Mouse (Mus musculus): ENCODE data around the gene Gm45234. TPM values are rescaled to one million over a fixed set of nuclear protein-coding genes. Genes with fewer than 3 reads are reported as not detected.
"Not testable (repeated sequence)": the region's sequence is repeated elsewhere in the genome, so short reads cannot be mapped to it uniquely, and the experiment has no call there.

Gm45234 gene
- polyA plus RNA-seq (2015; fragmentation: Nextera tagmentation; extraction: Ambion mirVana), result not detected in 2 replicates

- H3K27me3 ChIP-seq, result no peaks in the 10 kb centered on the region; the same call in 1 of the 2 replicates
- H3K4me1 ChIP-seq, result peaks cover 56% of the 10 kb centered on the region
- under 1% methylated on average over 64 of the region's 100 CpGs for WGBS
- peaks cover 15% of the 10 kb centered on the region; the same call in 1 of the 2 replicates for H3K36me3 ChIP-seq
- ATAC-seq (replicated peaks; ENCODE audit: low FRiP score), result peak; percentile 73
- H3K9ac ChIP-seq, result peak within 1 kb of the TSS; percentile 96
- H3K4me3 ChIP-seq (replicated peaks), result peak within 1 kb of the TSS; percentile 85
- peak within 1 kb of the TSS; percentile 75 for H3K4me2 ChIP-seq
- no peaks in the 10 kb centered on the region for H3K9me3 ChIP-seq (replicated peaks)
- peak within 1 kb of the TSS; percentile 97 for H3K27ac ChIP-seq
Observed at GRCm38 (mm10) chr6:124755831-124756595, at the start of gene Gm45234, which contains the start of gene Atn1. Gm45234 (minus strand) TSS chr6:124756021. Atn1 (minus strand) TSS chr6:124756524.

- peaks cover 36% of the 10 kb centered on the region for H3K4me1 ChIP-seq
- H3K9me3 ChIP-seq (replicated peaks), result no peaks in the 10 kb centered on the region
- H3K4me2 ChIP-seq, result no peak overlapping the region
- no peaks in the 10 kb centered on the region for H3K36me3 ChIP-seq
- H3K4me3 ChIP-seq (replicated peaks), result no peak overlapping the region
- no peak overlapping the region for H3K9ac ChIP-seq
- no peaks in the 10 kb centered on the region for H3K27me3 ChIP-seq
- no peak for ATAC-seq (replicated peaks; ENCODE audit: low FRiP score)
- no peak overlapping the region; the same call in 1 of the 2 replicates for H3K27ac ChIP-seq
- WGBS, result 89% methylated on average over 3 of the region's 3 CpGs
Observed at GRCm38 (mm10) chr6:124804341-124804740, 48.5 kb upstream of the Gm45234 start.

GRCm38 (mm10) chr6:124803691-124804090, 47.9 kb upstream of the Gm45234 start:
- H3K9ac ChIP-seq; H3K27me3 ChIP-seq; H3K9me3 ChIP-seq (replicated peaks); ATAC-seq (replicated peaks; ENCODE audit: low FRiP score); H3K4me2 ChIP-seq; H3K4me3 ChIP-seq (replicated peaks); H3K36me3 ChIP-seq; H3K27ac ChIP-seq: not testable (repeated sequence)
- WGBS, result 92% methylated on average over 4 of the region's 4 CpGs
- H3K4me1 ChIP-seq, result peaks cover 32% of the 10 kb centered on the region

GRCm38 (mm10) chr6:124803061-124803460, 47.2 kb upstream of the Gm45234 start:
- Histone ChIP-seq H3K4me1 (peaks cover 29% of the 10 kb centered on the region), H3K36me3 (no peaks in the 10 kb centered on the region), H3K4me3 (replicated peaks) (no peak overlapping the region), H3K27ac (no peak overlapping the region), H3K27me3 (no peaks in the 10 kb centered on the region), H3K9me3 (replicated peaks) (no peaks in the 10 kb centered on the region), H3K9ac (no peak overlapping the region), H3K4me2 (no peak overlapping the region)
- no peak for ATAC-seq (replicated peaks; ENCODE audit: low FRiP score)
- WGBS, result 83% methylated on average over 3 of the region's 3 CpGs

- H3K4me1 ChIP-seq, result peaks cover 22% of the 10 kb centered on the region
- ATAC-seq (replicated peaks; ENCODE audit: low FRiP score), result not testable (repeated sequence)
- H3K4me3 ChIP-seq (replicated peaks), result peak overlapping the region; percentile 21; the same call in 1 of the 2 replicates
Observed at GRCm38 (mm10) chr6:124802400-124802799, 46.6 kb upstream of the Gm45234 start.

GRCm38 (mm10) chr6:124796200-124796599, 40.4 kb upstream of the Gm45234 start:
- 0 out of 2 replicates have a peak, but pooled peaks have one; percentile 15 for ATAC-seq (replicated peaks; ENCODE audit: low FRiP score)
- H3K4me3 ChIP-seq (replicated peaks), result no peak overlapping the region
- H3K36me3 ChIP-seq, result no peaks in the 10 kb centered on the region
- no peak overlapping the region for H3K4me2 ChIP-seq
- WGBS, result 74% methylated on average over 2 of the region's 2 CpGs
- H3K27ac ChIP-seq, result peak overlapping the region; percentile 88
- no peak overlapping the region for H3K9ac ChIP-seq
- no peaks in the 10 kb centered on the region for H3K9me3 ChIP-seq (replicated peaks)
- peaks cover 5% of the 10 kb centered on the region; the same call in 1 of the 2 replicates for H3K4me1 ChIP-seq
- no peaks in the 10 kb centered on the region for H3K27me3 ChIP-seq

More at GRCm38 (mm10) chr6:124802400-124802799, 46.6 kb upstream of the Gm45234 start:
- not testable (repeated sequence) for H3K27me3 ChIP-seq; H3K9me3 ChIP-seq (replicated peaks); H3K36me3 ChIP-seq; H3K9ac ChIP-seq
- Histone ChIP-seq H3K4me2 (peak overlapping the region; percentile 50), H3K27ac (peak overlapping the region; percentile 41)
- WGBS, result 13% methylated on average over 5 of the region's 9 CpGs

GRCm38 (mm10) chr6:124795781-124796180, 40.0 kb upstream of the Gm45234 start:
- peak; percentile 71; the same call in 1 of the 2 replicates for ATAC-seq (replicated peaks; ENCODE audit: low FRiP score)
- Histone ChIP-seq H3K9me3 (replicated peaks) (no peaks in the 10 kb centered on the region), H3K36me3 (no peaks in the 10 kb centered on the region), H3K9ac (no peak overlapping the region), H3K4me1 (peaks cover 5% of the 10 kb centered on the region; the same call in 1 of the 2 replicates), H3K4me2 (no peak overlapping the region), H3K4me3 (replicated peaks) (no peak overlapping the region), H3K27ac (peak overlapping the region; percentile 88), H3K27me3 (no peaks in the 10 kb centered on the region)
- 65% methylated on average over 4 of the region's 4 CpGs for WGBS

- whole genome bisulfite sequencing, result 73% methylated on average over 3 of the region's 3 CpGs
- no peak overlapping the region for H3K4me2 ChIP-seq
- H3K4me3 ChIP-seq (replicated peaks), result no peak overlapping the region
- ATAC-seq (replicated peaks; ENCODE audit: low FRiP score), result no peak
- no peaks in the 10 kb centered on the region for H3K36me3 ChIP-seq
- no peak overlapping the region for H3K27ac ChIP-seq
- H3K9me3 ChIP-seq (replicated peaks), result no peaks in the 10 kb centered on the region
- H3K27me3 ChIP-seq, result no peaks in the 10 kb centered on the region
- H3K9ac ChIP-seq, result no peak overlapping the region
- peaks cover 22% of the 10 kb centered on the region for H3K4me1 ChIP-seq
Observed at GRCm38 (mm10) chr6:124791911-124792310, 36.1 kb upstream of the Gm45234 start.

- Histone ChIP-seq H3K4me3 (replicated peaks) (no peak overlapping the region), H3K36me3 (no peaks in the 10 kb centered on the region), H3K4me2 (no peak overlapping the region), H3K27me3 (no peaks in the 10 kb centered on the region), H3K9ac (no peak overlapping the region), H3K4me1 (peaks cover 17% of the 10 kb centered on the region), H3K27ac (peak overlapping the region; percentile 73), H3K9me3 (replicated peaks) (no peaks in the 10 kb centered on the region)
- 0 out of 2 replicates have a peak, but pooled peaks have one; percentile 49 for ATAC-seq (replicated peaks; ENCODE audit: low FRiP score)
- 29% methylated on average over 4 of the region's 4 CpGs for WGBS
Observed at GRCm38 (mm10) chr6:124790121-124790520, 34.3 kb upstream of the Gm45234 start.

GRCm38 (mm10) chr6:124789519-124789918, 33.7 kb upstream of the Gm45234 start:
- Histone ChIP-seq H3K9me3 (replicated peaks) (no peaks in the 10 kb centered on the region), H3K4me1 (peaks cover 17% of the 10 kb centered on the region), H3K4me2 (no peak overlapping the region), H3K36me3 (no peaks in the 10 kb centered on the region), H3K4me3 (replicated peaks) (no peak overlapping the region), H3K9ac (no peak overlapping the region), H3K27ac (peak overlapping the region; percentile 73; the same call in 1 of the 2 replicates), H3K27me3 (no peaks in the 10 kb centered on the region)
- ATAC-seq (replicated peaks; ENCODE audit: low FRiP score), result no peak; the same call in 1 of the 2 replicates
- 76% methylated on average over 4 of the region's 4 CpGs for WGBS

- no peak overlapping the region for H3K4me2 ChIP-seq
- 73% methylated on average over 10 of the region's 10 CpGs for WGBS
- H3K4me1 ChIP-seq, result peaks cover 17% of the 10 kb centered on the region
- H3K27ac ChIP-seq, result no peak overlapping the region
- no peaks in the 10 kb centered on the region for H3K9me3 ChIP-seq (replicated peaks)
- H3K36me3 ChIP-seq, result no peaks in the 10 kb centered on the region
- H3K27me3 ChIP-seq, result no peaks in the 10 kb centered on the region
- ATAC-seq (replicated peaks; ENCODE audit: low FRiP score), result no peak
- H3K9ac ChIP-seq, result no peak overlapping the region
- H3K4me3 ChIP-seq (replicated peaks), result no peak overlapping the region
Observed at GRCm38 (mm10) chr6:124787722-124788121, 31.9 kb upstream of the Gm45234 start.

GRCm38 (mm10) chr6:124786756-124787420, 31.1 kb upstream of the Gm45234 start:
- Histone ChIP-seq H3K9ac (no peak overlapping the region), H3K36me3 (no peaks in the 10 kb centered on the region), H3K4me3 (replicated peaks) (no peak overlapping the region), H3K9me3 (replicated peaks) (no peaks in the 10 kb centered on the region), H3K27ac (no peak overlapping the region), H3K27me3 (no peaks in the 10 kb centered on the region), H3K4me2 (no peak overlapping the region), H3K4me1 (peaks cover 22% of the 10 kb centered on the region)
- 47% methylated on average over 8 of the region's 8 CpGs for WGBS
- no peak for ATAC-seq (replicated peaks; ENCODE audit: low FRiP score)
